Mouse (Mus musculus) brain, adult 2 months (tissue): Measurements from ENCODE around the gene Tbc1d10b.

ENCODE experiments used
- DNase-seq: peaks from one replicate; pipeline ENCODE4 v3.0.0; 2011; ENCODE audit warnings: low read depth, low spot score

The Tbc1d10b gene

DNA sequence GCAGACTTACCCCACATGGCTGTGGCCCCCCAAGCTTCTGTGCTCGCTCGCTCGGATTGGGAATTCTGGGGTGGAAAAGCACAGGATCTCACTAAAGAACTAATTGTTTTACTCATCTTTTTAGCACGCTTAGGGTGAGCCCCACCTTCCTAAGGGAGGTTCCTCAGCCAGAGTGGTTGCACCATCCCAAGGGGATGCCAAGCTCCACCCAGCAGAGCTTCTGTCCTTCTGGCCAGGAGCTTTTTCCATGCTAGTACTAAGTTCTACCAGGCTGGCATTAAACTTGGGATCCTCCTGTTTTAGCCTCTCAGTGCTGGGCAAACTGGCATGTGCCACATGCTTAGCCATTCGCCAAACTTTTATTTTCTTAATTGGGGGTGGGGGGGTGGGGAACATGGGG is 45.7 kb downstream of the Tbc1d10b start:
- DNase-seq: no peak

DNA sequence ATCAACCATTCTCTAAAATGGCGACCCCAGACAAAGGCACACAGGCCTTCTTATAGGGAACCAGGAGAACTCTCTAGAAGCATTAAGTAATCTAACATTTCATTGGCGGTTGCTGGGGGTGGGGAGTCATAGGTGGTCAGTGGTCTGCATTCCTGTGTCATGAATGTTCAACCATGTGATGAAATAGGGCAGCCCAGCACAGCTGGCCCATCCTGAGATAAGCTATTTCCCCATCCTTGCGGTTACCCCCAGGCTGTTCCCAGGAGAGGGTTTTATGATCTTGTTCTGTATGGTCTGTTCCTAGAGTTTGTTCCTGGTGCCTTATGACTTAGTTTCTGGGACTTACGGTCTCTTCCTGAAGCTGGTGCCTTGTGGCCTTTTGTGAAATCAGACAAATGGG is 50.7 kb downstream of the Tbc1d10b start:
- DNase-seq: no peak

DNA sequence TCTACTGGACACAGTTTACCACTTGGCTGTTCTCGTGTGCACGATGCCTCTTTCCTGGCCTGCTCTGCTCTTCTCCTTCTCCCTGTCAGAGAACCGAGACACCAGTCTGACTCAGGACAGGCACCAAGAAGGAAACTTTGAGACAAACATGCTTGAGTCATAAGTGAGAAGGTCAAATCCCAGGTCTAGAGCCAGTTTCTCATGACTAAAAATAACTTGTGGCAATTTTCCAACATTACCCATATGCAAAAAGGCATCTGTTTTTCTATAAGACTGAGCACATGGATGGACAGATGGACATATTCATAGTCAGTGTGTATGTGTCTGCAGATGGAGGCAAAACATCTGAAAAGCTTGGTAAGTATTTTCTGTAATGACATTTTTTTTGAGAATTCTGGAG is 54.8 kb downstream of the Tbc1d10b start:
- DNase-seq: peak; percentile 11

DNA sequence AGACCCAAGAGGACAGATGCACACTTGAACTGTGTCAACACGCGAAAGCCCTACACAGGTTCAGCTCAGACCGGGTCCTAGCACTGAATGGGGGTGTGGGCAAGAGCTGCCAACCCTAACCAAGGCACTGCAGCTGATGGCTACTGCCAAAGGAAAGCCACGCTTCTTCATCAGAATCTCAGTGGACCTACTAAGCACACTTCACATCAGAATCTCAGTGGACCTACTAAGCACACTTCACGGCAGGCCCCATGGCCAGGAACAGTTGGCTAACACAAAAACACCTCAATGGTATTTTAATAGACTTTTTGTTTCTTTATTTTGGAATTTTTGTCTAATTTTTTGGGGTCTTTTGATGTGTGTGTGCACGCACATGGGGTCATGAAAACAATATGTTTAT is 55.8 kb downstream of the Tbc1d10b start:
- no peak for DNase-seq

DNA sequence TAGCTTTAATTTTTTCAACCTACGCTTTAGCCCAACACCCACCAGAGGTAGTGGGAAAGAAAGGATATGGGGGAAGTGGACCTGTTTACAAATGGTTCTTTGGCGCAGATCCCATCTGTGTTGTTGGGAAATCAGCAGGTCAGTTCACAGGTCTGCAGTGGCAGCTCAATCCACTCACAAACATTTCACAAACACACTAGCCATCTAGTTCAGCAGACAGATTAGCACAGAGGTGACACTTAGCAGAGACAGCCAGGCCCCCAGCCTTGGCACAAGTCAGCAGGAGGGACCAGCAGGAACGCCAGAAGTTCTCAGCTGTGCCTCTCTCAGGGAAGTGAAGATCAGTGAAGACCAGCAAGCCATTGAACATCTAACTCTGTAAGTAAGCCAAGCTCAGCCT is 60.4 kb downstream of the Tbc1d10b start:
- no peak for DNase-seq
